23 mouse cellular contexts compared by ENCODE assay signal in genomic region chr2:44255343-44255742, GRCm38 (mm10).
DNase-seq lines count a peak whose midpoint lies in the region; ATAC-seq and TF ChIP-seq lines count a peak whose summit lies in the region.
"Had no signal": no experiment of that assay in that cellular context is flagged by ENCODE, and none has a peak within 500 bp of the region (broad histone marks: within the 10 kb centered on the region; RNA-seq: fewer than 3 reads in every experiment).

No protein-coding gene starts in this region.

- no peaks in the 10 kb centered on the region for H3K27me3 ChIP-seq in kidney, embryonic 15.5 days
- no peaks in the 10 kb centered on the region for H3K27me3 ChIP-seq in stomach, postnatal 0 days (ENCODE audit: control insufficient read depth, insufficient read depth, low read length)
- H3K27me3 ChIP-seq: forebrain, embryonic 12.5 days; forebrain, embryonic 15.5 days; heart, embryonic 12.5 days; heart, embryonic 15.5 days; hindbrain, embryonic 13.5 days had no signal

- no peak for ATAC-seq in cerebellum, adult (ENCODE audit: insufficient number of reproducible peaks, low FRiP score, low TSS enrichment)
- peak; percentile 69 for ATAC-seq in kidney, embryonic 15.5 days (replicated peaks; ENCODE audit: low FRiP score)
- ATAC-seq in stomach, postnatal 0 days (ENCODE audit: low FRiP score, low TSS enrichment) = no peak
- ATAC-seq: forebrain, embryonic 15.5 days; hindbrain, embryonic 16.5 days had no signal

- no peaks in the 10 kb centered on the region for H3K4me1 ChIP-seq in kidney, embryonic 15.5 days
- H3K4me1 ChIP-seq in stomach, postnatal 0 days (replicated peaks; ENCODE audit: control insufficient read depth, insufficient read depth) = no peaks in the 10 kb centered on the region
- H3K4me1 ChIP-seq: forebrain, embryonic 12.5 days; forebrain, embryonic 15.5 days; heart, embryonic 12.5 days; heart, embryonic 15.5 days; hindbrain, embryonic 10.5 days; hindbrain, embryonic 13.5 days had no signal

- no peak overlapping the region for H3K4me2 ChIP-seq in kidney, embryonic 15.5 days
- no peak overlapping the region for H3K4me2 ChIP-seq in stomach, postnatal 0 days (replicated peaks; ENCODE audit: low read depth)
- H3K4me2 ChIP-seq: forebrain, embryonic 12.5 days; forebrain, embryonic 15.5 days; heart, embryonic 12.5 days; heart, embryonic 15.5 days; hindbrain, embryonic 13.5 days had no signal

- 57% methylated on average over 4 of the region's 4 CpGs for WGBS in kidney, embryonic 15.5 days
- WGBS in stomach, postnatal 0 days = 88% methylated on average over 4 of the region's 4 CpGs

- H3K4me3 ChIP-seq in kidney, embryonic 15.5 days (replicated peaks) = no peak overlapping the region
- H3K4me3 ChIP-seq in stomach, postnatal 0 days (ENCODE audit: low read depth, low read length) = no peak overlapping the region
- H3K4me3 ChIP-seq: forebrain, embryonic 12.5 days; forebrain, embryonic 15.5 days; heart, embryonic 12.5 days; heart, embryonic 15.5 days; hindbrain, embryonic 10.5 days; hindbrain, embryonic 13.5 days had no signal

- H3K27ac ChIP-seq in kidney, embryonic 15.5 days = no peak overlapping the region
- H3K27ac ChIP-seq in stomach, postnatal 0 days (replicated peaks) = no peak overlapping the region
- H3K27ac ChIP-seq: forebrain, embryonic 12.5 days; forebrain, embryonic 15.5 days; heart, embryonic 15.5 days; hindbrain, embryonic 10.5 days; hindbrain, embryonic 13.5 days had no signal

- no peaks in the 10 kb centered on the region for H3K36me3 ChIP-seq in kidney, embryonic 15.5 days
- no peaks in the 10 kb centered on the region for H3K36me3 ChIP-seq in stomach, postnatal 0 days (ENCODE audit: control insufficient read depth, insufficient read depth, low read length)
- H3K36me3 ChIP-seq: forebrain, embryonic 12.5 days; forebrain, embryonic 15.5 days; G1E; heart, embryonic 12.5 days; heart, embryonic 15.5 days; hindbrain, embryonic 10.5 days; hindbrain, embryonic 13.5 days had no signal

- H3K9ac ChIP-seq in kidney, embryonic 15.5 days = no peak overlapping the region
- H3K9ac ChIP-seq in stomach, postnatal 0 days (ENCODE audit: low read length) = no peak overlapping the region
- H3K9ac ChIP-seq: forebrain, embryonic 12.5 days; forebrain, embryonic 15.5 days; heart, embryonic 12.5 days; heart, embryonic 15.5 days; hindbrain, embryonic 13.5 days had no signal

- no peak for TF ChIP-seq CTCF in stomach, postnatal 0 days (IDR thresholded peaks at IDR 0.05; ENCODE audit: low read depth)

- H3K9me3 ChIP-seq in kidney, embryonic 15.5 days (replicated peaks) = no peaks in the 10 kb centered on the region
- no peaks in the 10 kb centered on the region for H3K9me3 ChIP-seq in stomach, postnatal 0 days (ENCODE audit: control insufficient read depth, low read length)
- H3K9me3 ChIP-seq: forebrain, embryonic 12.5 days; forebrain, embryonic 15.5 days; G1E; heart, embryonic 12.5 days; heart, embryonic 15.5 days; hindbrain, embryonic 10.5 days; hindbrain, embryonic 13.5 days had no signal

- DNase-seq in cerebellum, postnatal 10 days = peak; percentile 9 to 14
- no peak for DNase-seq in kidney, adult 18-20 months
- peak; percentile 8 for DNase-seq in retina, embryonic 14.5 days (ENCODE audit: low spot score)
- DNase-seq in stomach, postnatal 0 days (ENCODE audit: low spot score) = no peak
- no peak for DNase-seq in right cerebral cortex, postnatal 36 days (ENCODE audit: low spot score in 2 of 2)
- DNase-seq: adrenal gland, adult 2 months; adrenal gland, postnatal 14 days; cerebellum, adult 11-12 months; cerebellum, adult 8-10 months; gastrocnemius, postnatal 25 days; heart, adult 18-20 months; heart, postnatal 10 days; heart, postnatal 36 days had no signal

- no peak for TF ChIP-seq EP300 in stomach, postnatal 0 days (optimal IDR thresholded peaks at IDR 0.05)

Comparison
In these comparisons a context has a peak if more than half of its experiments do, and no peak if none do; other contexts are left out.
1. DNase-seq: peak in cerebellum, postnatal 10 days (2 of 2) and retina, embryonic 14.5 days (single experiment); none in kidney, adult 18-20 months (single experiment), stomach, postnatal 0 days (single experiment) and right cerebral cortex, postnatal 36 days (0 of 2).